Mouse (Mus musculus) kidney, adult 2 months (tissue): ENCODE measurements at regions not wholly inside any gene's neighbourhood (a gene's known extent, or its start where the extent isn't known, plus 50 kb on each side); places are given as distances from the start of the nearest gene placed in this dataset.

Experiments used
- DNase-seq: peaks from one replicate; pipeline ENCODE4 v3.0.0; 2021
- H3K27ac ChIP-seq: fragments of 200-500 bp; 2 replicates; pipeline ENCODE4 v1.5.1; 2012; ENCODE audit warnings: low read depth, low read length, control low read depth, inconsistent platforms; ENCODE audit not compliant: insufficient read depth
- H3K27me3 ChIP-seq: fragments of 200-500 bp; replicated peaks from 2 replicates; pipeline ENCODE4 v1.6.1; 2012; ENCODE audit warnings: mild to moderate bottlenecking, moderate library complexity, low read length, inconsistent platforms; ENCODE audit not compliant: control insufficient read depth, insufficient read depth
- H3K36me3 ChIP-seq: fragments of 200-500 bp; 2 replicates; pipeline ENCODE4 v1.6.1; 2012; ENCODE audit warnings: mild to moderate bottlenecking, moderate library complexity, low read length, inconsistent platforms; ENCODE audit not compliant: control insufficient read depth, insufficient read depth
- H3K4me1 ChIP-seq: fragments of 200-500 bp; 2 replicates; pipeline ENCODE4 v1.6.1; 2011; ENCODE audit warnings: low read length; ENCODE audit not compliant: control insufficient read depth, insufficient read depth
- H3K4me3 ChIP-seq: fragments of 200-500 bp; 2 replicates; pipeline ENCODE4 v1.5.1; 2011; ENCODE audit warnings: mild to moderate bottlenecking, low read depth, low read length, control low read depth; ENCODE audit not compliant: insufficient read depth
- CTCF ChIP-seq: fragments of 200-500 bp; conservative IDR thresholded peaks from 2 replicates; pipeline ENCODE4 v1.5.1; 2011; ENCODE audit warnings: low read depth, mild to moderate bottlenecking, control low read depth, low read length, moderate library complexity, mixed read lengths; ENCODE audit not compliant: insufficient read depth, insufficient read length
- POLR2A ChIP-seq: fragments of 200-500 bp; IDR thresholded peaks from one replicate; pipeline ENCODE4 v1.6.1; 2011; ENCODE audit warnings: low read depth, low read length, control low read depth
- WGBS: fragments of 180-500 bp; shearing (Covaris S2); methylation state at CpG from one replicate; pipeline ENCODE4 v1.1.7; 2018; 5-methylcytosine and 5-hydroxymethylcytosine counted together

DNA sequence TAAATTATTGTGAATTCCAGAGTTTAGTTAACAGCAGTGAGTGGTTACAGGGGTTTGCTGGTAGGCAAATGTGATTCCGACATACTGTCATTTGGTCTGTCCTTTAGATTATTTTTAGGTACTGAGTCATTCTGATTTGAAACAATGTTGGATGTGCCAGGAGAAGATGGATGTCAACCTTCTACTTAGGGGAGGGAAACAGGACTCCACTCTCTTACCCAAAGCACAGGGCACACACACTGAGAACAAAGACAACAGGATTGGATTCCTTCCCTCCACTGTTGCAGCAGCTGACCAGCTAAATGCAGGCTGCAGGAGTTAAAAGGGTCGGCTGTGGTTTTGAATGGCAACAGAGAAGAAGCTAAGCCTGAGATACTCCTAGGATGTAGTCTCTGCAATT lies 186.7 kb upstream of the Pter start:
- H3K36me3 ChIP-seq, result no peaks in the 10 kb centered on the region
- no peak for DNase-seq
- H3K4me3 ChIP-seq, result no peak overlapping the region
- H3K4me1 ChIP-seq, result no peaks in the 10 kb centered on the region
- H3K27me3 ChIP-seq, result no peaks in the 10 kb centered on the region
- WGBS, result 53% methylated on average over 2 of the region's 2 CpGs
- no peak for TF ChIP-seq POLR2A
- TF ChIP-seq CTCF, result no peak
- no peak overlapping the region for H3K27ac ChIP-seq

DNA sequence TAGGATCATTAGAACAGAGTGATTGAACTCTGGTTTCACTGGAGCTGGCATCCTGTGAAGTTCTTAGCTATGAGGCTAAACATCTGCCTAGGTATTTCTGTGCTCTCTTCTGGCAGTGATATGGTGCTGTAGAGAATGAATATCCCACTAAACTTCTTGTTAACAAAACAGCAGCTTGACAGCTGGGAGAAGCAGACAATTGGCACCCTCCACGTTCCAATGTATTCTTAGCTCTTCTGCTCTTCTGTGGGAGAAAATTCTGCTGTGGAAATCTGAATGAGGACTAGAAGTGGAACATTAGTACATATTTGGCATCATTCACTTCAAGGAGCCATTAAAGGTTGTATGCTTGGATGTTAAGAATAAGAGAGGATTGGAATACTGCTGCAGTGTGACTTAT lies 177.0 kb upstream of the Pter start:
- WGBS, result 73% methylated on average over 1 of the region's 1 CpGs
- Histone ChIP-seq H3K4me3 (no peak overlapping the region), H3K36me3 (no peaks in the 10 kb centered on the region), H3K27me3 (no peaks in the 10 kb centered on the region), H3K27ac (no peak overlapping the region), H3K4me1 (no peaks in the 10 kb centered on the region)
- TF ChIP-seq CTCF, result no peak
- no peak for TF ChIP-seq POLR2A
- no peak for DNase-seq

DNA sequence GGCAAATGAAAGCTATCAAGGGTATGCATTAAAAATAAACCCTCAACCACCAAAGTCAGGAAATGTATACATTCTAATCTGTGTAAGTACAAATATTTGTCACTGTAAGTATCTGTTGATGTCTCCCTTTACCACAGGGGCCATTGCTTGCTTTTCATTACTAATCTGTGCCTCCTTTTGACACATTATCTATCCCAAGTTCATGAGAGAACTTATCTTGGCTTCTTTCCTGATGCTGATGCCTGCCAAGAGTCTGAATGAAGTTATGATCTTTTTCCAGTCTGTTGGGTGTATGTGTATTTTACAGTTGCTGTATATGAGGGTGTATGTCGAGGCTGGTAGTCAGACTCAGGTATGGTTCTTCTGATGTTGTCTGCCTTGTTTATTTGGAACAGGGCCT lies 165.0 kb upstream of the Pter start:
- H3K4me1 ChIP-seq, result no peaks in the 10 kb centered on the region
- no peak for TF ChIP-seq CTCF
- no peak for TF ChIP-seq POLR2A
- no peaks in the 10 kb centered on the region for H3K36me3 ChIP-seq
- H3K27ac ChIP-seq, result no peak overlapping the region
- H3K27me3 ChIP-seq, result no peaks in the 10 kb centered on the region
- H3K4me3 ChIP-seq, result no peak overlapping the region
- WGBS, result 67% methylated on average over 1 of the region's 1 CpGs
- DNase-seq, result no peak

DNA sequence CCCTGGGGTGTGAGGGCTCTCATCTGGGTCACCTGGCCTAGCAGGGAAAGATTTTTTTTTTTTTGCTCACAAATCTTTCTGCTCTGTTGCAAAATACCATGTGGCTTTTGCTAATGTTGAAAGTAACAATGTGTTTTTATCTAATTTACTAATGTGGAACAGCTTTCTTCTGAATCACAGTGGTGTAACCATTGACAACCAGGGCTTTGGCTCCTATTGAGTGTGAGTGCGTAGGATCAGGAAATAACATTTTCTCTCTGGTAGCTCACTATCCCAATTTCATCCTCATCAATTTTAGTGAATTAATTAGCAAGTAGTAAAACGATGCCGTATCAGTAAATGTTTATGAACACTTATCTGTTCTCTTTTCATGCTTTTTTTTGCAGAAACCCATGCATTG lies 163.9 kb upstream of the Pter start:
- DNase-seq, result no peak
- Histone ChIP-seq H3K36me3 (no peaks in the 10 kb centered on the region), H3K4me3 (no peak overlapping the region), H3K27ac (no peak overlapping the region), H3K27me3 (no peaks in the 10 kb centered on the region), H3K4me1 (no peaks in the 10 kb centered on the region)
- WGBS, result 94% methylated on average over 3 of the region's 3 CpGs
- TF ChIP-seq CTCF, result no peak
- TF ChIP-seq POLR2A, result no peak

DNA sequence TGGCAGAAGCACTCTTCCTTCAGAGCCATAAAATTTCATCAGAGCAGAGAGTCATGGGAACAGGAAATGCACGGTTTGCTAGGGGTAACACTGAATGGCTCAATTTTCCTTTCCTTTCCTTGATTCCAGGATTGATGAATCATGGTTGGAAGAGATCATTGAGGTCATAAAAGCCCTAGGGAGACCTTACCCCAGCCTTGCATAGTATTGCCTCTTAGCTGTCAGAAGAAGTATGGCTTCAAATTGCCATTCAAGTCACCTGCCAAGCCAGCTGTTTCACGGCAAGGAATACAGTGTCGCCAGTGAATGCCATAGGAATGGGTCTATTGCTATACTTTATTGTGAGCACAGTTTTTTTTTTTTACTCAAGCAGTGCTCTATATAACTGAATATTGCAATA lies 162.4 kb upstream of the Pter start:
- H3K27me3 ChIP-seq, result no peaks in the 10 kb centered on the region
- H3K36me3 ChIP-seq, result no peaks in the 10 kb centered on the region
- no peak for TF ChIP-seq POLR2A
- TF ChIP-seq CTCF, result no peak
- H3K27ac ChIP-seq, result no peak overlapping the region
- WGBS, result 75% methylated on average over 3 of the region's 3 CpGs
- no peak overlapping the region for H3K4me3 ChIP-seq
- H3K4me1 ChIP-seq, result no peaks in the 10 kb centered on the region
- no peak for DNase-seq

DNA sequence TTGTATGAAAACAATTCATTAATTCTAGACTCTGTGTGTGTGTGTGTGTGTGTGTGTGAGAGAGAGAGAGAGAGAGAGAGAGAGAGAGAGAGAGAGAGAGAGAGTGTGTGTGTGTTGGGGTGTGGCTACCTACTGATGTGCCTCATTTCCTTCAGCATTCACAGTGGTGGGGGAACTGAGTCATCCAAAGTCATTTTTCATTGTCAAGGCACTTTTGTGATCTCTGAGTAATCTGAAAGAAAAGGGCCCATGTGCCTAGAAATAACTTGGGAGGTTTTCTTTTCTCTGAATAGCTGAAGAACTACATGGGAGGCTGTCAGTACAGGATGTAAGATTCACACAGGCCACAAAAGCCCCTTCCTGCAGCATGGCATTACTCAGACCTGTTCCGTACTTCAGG lies 159.3 kb upstream of the Pter start:
- Histone ChIP-seq H3K27me3 (no peaks in the 10 kb centered on the region), H3K27ac (no peak overlapping the region), H3K4me1 (no peaks in the 10 kb centered on the region), H3K36me3 (no peaks in the 10 kb centered on the region), H3K4me3 (no peak overlapping the region)
- DNase-seq, result no peak
- 84% methylated on average over 1 of the region's 1 CpGs for WGBS
- no peak for TF ChIP-seq POLR2A
- no peak for TF ChIP-seq CTCF

DNA sequence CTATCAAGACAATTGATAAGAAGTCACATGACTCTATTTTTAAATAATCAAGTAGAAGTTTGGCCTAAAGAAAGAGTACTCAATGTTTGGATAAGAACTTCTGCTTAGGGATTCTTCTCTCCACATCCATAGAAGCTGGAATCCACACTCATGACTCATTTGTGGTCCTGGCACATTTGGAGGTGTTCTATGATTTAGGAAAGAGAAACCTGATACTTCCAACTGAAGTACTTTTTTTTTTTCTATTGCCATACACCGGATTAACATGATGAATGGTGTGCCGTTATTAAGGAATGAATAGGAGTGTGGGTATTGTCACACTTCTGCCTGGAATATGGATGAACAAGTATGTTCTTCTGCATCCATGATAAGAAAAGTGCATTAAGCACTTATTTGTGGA lies 158.5 kb upstream of the Pter start:
- WGBS, result 79% methylated on average over 2 of the region's 2 CpGs
- Histone ChIP-seq H3K36me3 (no peaks in the 10 kb centered on the region), H3K4me1 (no peaks in the 10 kb centered on the region), H3K27ac (no peak overlapping the region), H3K4me3 (no peak overlapping the region), H3K27me3 (no peaks in the 10 kb centered on the region)
- TF ChIP-seq CTCF (no peak), POLR2A (no peak)
- no peak for DNase-seq

DNA sequence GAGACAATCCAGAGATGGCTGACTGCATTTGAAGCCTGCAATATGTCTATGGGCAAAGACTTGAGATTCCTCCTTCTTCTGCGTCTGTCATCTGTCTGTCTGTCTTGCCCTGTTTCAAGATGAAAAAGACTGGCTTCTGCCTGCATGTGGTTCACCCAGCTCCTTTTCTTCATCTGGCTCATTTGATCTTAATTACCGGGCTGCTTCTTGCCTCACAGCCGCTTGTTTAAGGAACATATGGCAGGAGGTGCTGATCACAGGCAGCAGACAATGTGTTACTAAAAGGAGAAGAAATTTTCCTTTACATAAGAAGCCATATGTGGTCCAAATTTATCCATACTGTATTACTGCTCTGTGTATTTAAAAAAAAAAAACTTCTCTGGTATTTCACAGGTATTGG lies 147.0 kb upstream of the Pter start:
- 58% methylated on average over 3 of the region's 3 CpGs for WGBS
- Histone ChIP-seq H3K27me3 (no peaks in the 10 kb centered on the region), H3K36me3 (no peaks in the 10 kb centered on the region), H3K4me3 (no peak overlapping the region), H3K4me1 (no peaks in the 10 kb centered on the region), H3K27ac (no peak overlapping the region)
- no peak for DNase-seq
- TF ChIP-seq CTCF (no peak), POLR2A (no peak)

DNA sequence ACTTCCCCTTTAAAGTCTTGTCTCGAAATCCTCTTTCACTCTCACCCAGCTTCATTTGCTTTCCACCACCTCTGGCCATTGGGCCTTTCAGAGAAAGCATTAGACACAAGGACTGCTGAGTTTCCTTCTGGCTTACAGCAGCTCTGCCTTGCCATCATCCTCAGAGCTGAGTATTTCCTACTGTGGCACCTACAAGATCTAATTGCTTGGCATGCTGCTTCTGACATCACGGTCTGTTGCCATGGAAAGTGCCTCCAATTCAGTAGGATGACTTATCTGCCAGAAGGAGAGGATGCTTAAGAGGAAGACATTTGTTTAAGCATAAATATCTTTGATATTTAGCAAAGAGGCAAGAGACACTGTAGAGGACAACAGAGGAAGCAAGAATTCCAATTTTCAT lies 146.1 kb upstream of the Pter start:
- 51% methylated on average over 2 of the region's 2 CpGs for WGBS
- Histone ChIP-seq H3K4me1 (no peaks in the 10 kb centered on the region), H3K27me3 (no peaks in the 10 kb centered on the region), H3K36me3 (no peaks in the 10 kb centered on the region), H3K27ac (no peak overlapping the region), H3K4me3 (no peak overlapping the region)
- DNase-seq, result no peak
- TF ChIP-seq POLR2A (no peak), CTCF (no peak)
